Mouse (Mus musculus): Measurements from ENCODE around the gene Slc22a7.

DNA sequence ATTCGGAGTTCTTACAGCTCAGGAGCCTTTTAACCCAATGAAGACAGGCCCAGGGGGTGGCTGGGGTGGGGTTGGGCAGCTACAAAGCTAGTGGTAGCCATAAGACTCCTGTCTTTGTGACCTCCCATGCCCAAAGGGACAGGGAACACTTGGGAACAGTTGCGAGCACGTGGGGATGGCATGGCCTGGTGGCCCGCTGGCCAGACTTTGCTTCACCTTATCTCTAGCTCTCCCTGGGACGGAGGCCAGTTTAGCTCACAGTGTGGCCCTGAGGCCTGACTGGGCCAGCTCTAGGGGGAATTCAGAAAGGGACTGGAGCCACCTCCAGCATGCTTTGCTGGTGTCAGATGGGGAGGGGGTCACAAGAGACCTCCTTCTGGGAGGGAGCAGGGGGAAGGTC lies 24.0 kb upstream of the Slc22a7 start:
- no peak for TF ChIP-seq CTCF (conservative IDR thresholded peaks at IDR 0.05; ENCODE audit: low read length)
- no peak for TF ChIP-seq POU5F1 (IDR thresholded peaks at IDR 0.05; ENCODE audit: borderline replicate concordance, low read length)

Data from E14TG2a.4 (cell line).